Mouse (Mus musculus) kidney, adult 2 months (tissue): ENCODE results near the gene Hcn1.

Experiments
- CTCF ChIP-seq: fragments of 200-500 bp; conservative IDR thresholded peaks from 2 replicates; pipeline ENCODE4 v1.5.1; 2011; ENCODE audit warnings: low read depth, mild to moderate bottlenecking, control low read depth, low read length, moderate library complexity, mixed read lengths; ENCODE audit not compliant: insufficient read depth, insufficient read length
- POLR2A ChIP-seq: fragments of 200-500 bp; IDR thresholded peaks from one replicate; pipeline ENCODE4 v1.6.1; 2011; ENCODE audit warnings: low read depth, low read length, control low read depth

DNA sequence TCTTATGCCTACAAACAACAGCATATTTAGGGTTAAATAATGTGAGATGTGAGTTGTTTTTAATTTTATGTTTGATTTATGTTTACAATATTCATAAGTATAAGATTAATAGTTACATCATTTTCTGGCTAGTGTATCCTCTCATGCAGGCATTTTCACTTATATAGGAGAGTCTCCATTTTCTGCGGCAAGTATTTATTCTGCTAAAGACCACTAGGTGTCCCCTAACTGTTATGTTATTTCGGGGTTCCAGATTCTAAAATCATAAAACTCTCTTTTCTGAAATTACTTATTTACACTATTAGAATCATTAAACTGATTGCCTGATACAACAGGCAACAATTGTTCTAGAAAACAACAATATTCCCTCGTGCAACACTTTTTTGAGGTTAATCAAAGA, 60.5 kb downstream of the Hcn1 start:
- no peak for TF ChIP-seq POLR2A
- no peak for TF ChIP-seq CTCF
